Mouse (Mus musculus) MEL (cell line): ENCODE data around the gene 0610030E20Rik. TPM values are rescaled to one million over a fixed set of nuclear protein-coding genes. Genes with fewer than 3 reads are reported as not detected.

ENCODE experiments used
- DNase-seq: peaks from one replicate; pipeline ENCODE4 v3.0.0; 2011; ENCODE audit warnings: low read depth, low spot score
- H3K27ac ChIP-seq: 2 replicates; pipeline ENCODE4 v1.5.1; 2012; ENCODE audit warnings: low read depth, mild to moderate bottlenecking, control low read depth, low read length, moderate library complexity; ENCODE audit not compliant: control insufficient read depth
- H3K27me3 ChIP-seq, 2 experiments: fragments of 150-350 bp in 1 of 2; sonication (generic) in 1 of 2; 2 replicates each; pipeline ENCODE4 v1.6.1; 2012; ENCODE audit warnings: low read length in 2 of 2, mild to moderate bottlenecking in 2 of 2, improper control_type of control experiment in 1 of 2, moderate library complexity in 1 of 2; ENCODE audit not compliant: insufficient read depth in 2 of 2, control insufficient read depth in 1 of 2
- H3K36me3 ChIP-seq, 2 experiments: 2 replicates each; pipeline ENCODE4 v1.6.1; 2012 to 2014; ENCODE audit warnings: low read length in 2 of 2, improper control_type of control experiment in 1 of 2, inconsistent platforms in 1 of 2, mild to moderate bottlenecking in 1 of 2; ENCODE audit not compliant: insufficient read depth in 2 of 2, control insufficient read depth in 1 of 2
- H3K4me1 ChIP-seq, 2 experiments: fragments of 150-350 bp in 1 of 2; sonication (generic) in 1 of 2; 2 replicates each; pipeline ENCODE4 v1.6.1; 2012; ENCODE audit warnings: low read length in 2 of 2, improper control_type of control experiment in 1 of 2, mild to moderate bottlenecking in 1 of 2; ENCODE audit not compliant: insufficient read depth in 2 of 2, control insufficient read depth in 1 of 2
- H3K4me3 ChIP-seq, 2 experiments: fragments of 150-350 bp in 1 of 2; sonication (generic) in 1 of 2; 2 replicates each; pipeline ENCODE4 v1.5.1; 2012; ENCODE audit warnings: low read depth in 2 of 2, low read length in 2 of 2, mild to moderate bottlenecking in 2 of 2, moderate library complexity in 2 of 2, control low read depth in 1 of 2, improper control_type of control experiment in 1 of 2; ENCODE audit not compliant: control insufficient read depth in 1 of 2, insufficient read depth in 1 of 2
- H3K79me2 ChIP-seq: 2 replicates; pipeline ENCODE4 v1.6.1; 2012; ENCODE audit warnings: mild to moderate bottlenecking, low read length, moderate library complexity; ENCODE audit not compliant: control insufficient read depth, poor library complexity, insufficient read depth
- H3K9ac ChIP-seq: 2 replicates; pipeline ENCODE4 v1.6.1; 2012; ENCODE audit warnings: low read depth, mild to moderate bottlenecking, control low read depth, low read length, moderate library complexity; ENCODE audit not compliant: control insufficient read depth, poor library complexity, severe bottlenecking
- H3K9me3 ChIP-seq: fragments of 150-350 bp; sonication (generic); replicated peaks from 2 replicates; pipeline ENCODE4 v1.6.1; 2012; ENCODE audit warnings: mild to moderate bottlenecking, low read length, improper control_type of control experiment, moderate library complexity; ENCODE audit not compliant: insufficient read depth
- BHLHE40 ChIP-seq: IDR thresholded peaks from 2 replicates; pipeline ENCODE4 v1.6.1; 2012; ENCODE audit warnings: low read depth, mild to moderate bottlenecking, inconsistent platforms, low read length, improper control_type of control experiment, borderline replicate concordance
- CHD1 ChIP-seq: IDR thresholded peaks from 2 replicates; pipeline ENCODE4 v1.6.1; 2012; ENCODE audit warnings: low read depth, mild to moderate bottlenecking, inconsistent platforms, low read length, improper control_type of control experiment
- CHD2 ChIP-seq: IDR thresholded peaks from 2 replicates; pipeline ENCODE4 v1.6.1; 2011; ENCODE audit warnings: low read length, improper control_type of control experiment
- CTCF ChIP-seq, 3 experiments: IDR thresholded peaks in 2 of 3; conservative IDR thresholded peaks in 1 of 3; 2 replicates each; pipeline ENCODE4 v1.5.1; 2011 to 2012; ENCODE audit warnings: low read length in 3 of 3, low read depth in 2 of 3, mild to moderate bottlenecking in 2 of 3, improper control_type of control experiment in 1 of 3, inconsistent platforms in 1 of 3, mixed read lengths in 1 of 3, moderate library complexity in 1 of 3; ENCODE audit not compliant: control insufficient read depth in 1 of 3, insufficient read depth in 1 of 3, poor library complexity in 1 of 3, severe bottlenecking in 1 of 3
- ELF1 ChIP-seq: IDR thresholded peaks from 2 replicates; pipeline ENCODE4 v1.6.1; 2014; ENCODE audit warnings: low read depth, mild to moderate bottlenecking, inconsistent platforms, low read length, improper control_type of control experiment, moderate library complexity
- EP300 ChIP-seq, 2 experiments: IDR thresholded peaks; 2 replicates each; pipeline ENCODE4 v1.6.1; 2011; ENCODE audit warnings: improper control_type of control experiment in 2 of 2, low read length in 2 of 2, low read depth in 1 of 2, mild to moderate bottlenecking in 1 of 2
- ETS1 ChIP-seq: IDR thresholded peaks from 2 replicates; pipeline ENCODE4 v1.6.1; 2012; ENCODE audit warnings: low read depth, mild to moderate bottlenecking, inconsistent platforms, low read length, improper control_type of control experiment, moderate library complexity
- GABPA ChIP-seq: IDR thresholded peaks from 2 replicates; pipeline ENCODE4 v1.6.1; 2012; ENCODE audit warnings: low read depth, mild to moderate bottlenecking, inconsistent platforms, low read length, improper control_type of control experiment, moderate library complexity
- GATA1 ChIP-seq: IDR thresholded peaks from 2 replicates; pipeline ENCODE4 v1.6.1; 2011; ENCODE audit warnings: low read depth, low read length, improper control_type of control experiment
- HCFC1 ChIP-seq: IDR thresholded peaks from 2 replicates; pipeline ENCODE4 v1.6.1; 2012; ENCODE audit warnings: low read depth, mild to moderate bottlenecking, inconsistent platforms, low read length, improper control_type of control experiment, moderate library complexity
- JUND ChIP-seq: IDR thresholded peaks from 2 replicates; pipeline ENCODE4 v1.6.1; 2011; ENCODE audit warnings: low read depth, mild to moderate bottlenecking, improper control_type of control experiment, low read length
- KAT2A ChIP-seq: conservative IDR thresholded peaks from 2 replicates; pipeline ENCODE4 v1.6.1; 2012; ENCODE audit warnings: low read depth, low read length, improper control_type of control experiment, inconsistent platforms
- MAFK ChIP-seq: IDR thresholded peaks from 2 replicates; pipeline ENCODE4 v1.6.1; 2011; ENCODE audit warnings: low read depth, mild to moderate bottlenecking, low read length, improper control_type of control experiment, borderline replicate concordance
- MAX ChIP-seq: IDR thresholded peaks from 2 replicates; pipeline ENCODE4 v1.6.1; 2011; ENCODE audit warnings: low read length, improper control_type of control experiment
- MEF2A ChIP-seq: IDR thresholded peaks from 2 replicates; pipeline ENCODE4 v1.6.1; 2014; ENCODE audit warnings: low read depth, mild to moderate bottlenecking, inconsistent platforms, low read length, improper control_type of control experiment; ENCODE audit not compliant: poor library complexity, insufficient replicate concordance, severe bottlenecking; ENCODE audit errors: extremely low read depth
- MXI1 ChIP-seq: IDR thresholded peaks from 2 replicates; pipeline ENCODE4 v1.6.1; 2011; ENCODE audit warnings: mild to moderate bottlenecking, low read depth, low read length, improper control_type of control experiment
- MYB ChIP-seq: IDR thresholded peaks from 2 replicates; pipeline ENCODE4 v1.6.1; 2011; ENCODE audit warnings: mild to moderate bottlenecking, low read depth, low read length, improper control_type of control experiment
- MYC ChIP-seq: IDR thresholded peaks from 2 replicates; pipeline ENCODE4 v1.6.1; 2011; ENCODE audit warnings: low read depth, mild to moderate bottlenecking, low read length, improper control_type of control experiment, moderate library complexity
- POLR2A ChIP-seq, 2 experiments: IDR thresholded peaks; 2 replicates each; pipeline ENCODE4 v1.6.1; 2011 to 2012; ENCODE audit warnings: low read length in 2 of 2, mild to moderate bottlenecking in 2 of 2, control low read depth in 1 of 2, improper control_type of control experiment in 1 of 2, low read depth in 1 of 2, moderate library complexity in 1 of 2; ENCODE audit not compliant: control insufficient read depth in 1 of 2, insufficient read depth in 1 of 2, poor library complexity in 1 of 2
- POLR2AphosphoS2 ChIP-seq: IDR thresholded peaks from 2 replicates; pipeline ENCODE4 v1.6.1; 2011; ENCODE audit warnings: low read length, improper control_type of control experiment
- POLR2AphosphoS5 ChIP-seq: IDR thresholded peaks from 2 replicates; pipeline ENCODE4 v1.6.1; 2012; ENCODE audit warnings: low read depth, borderline replicate concordance, mild to moderate bottlenecking, inconsistent platforms, low read length, moderate library complexity, mixed read lengths
- RAD21 ChIP-seq: IDR thresholded peaks from 2 replicates; pipeline ENCODE4 v1.6.1; 2011; ENCODE audit warnings: mild to moderate bottlenecking, low read depth, low read length, improper control_type of control experiment
- RCOR1 ChIP-seq: IDR thresholded peaks from 2 replicates; pipeline ENCODE4 v1.6.1; 2012; ENCODE audit warnings: low read depth, mild to moderate bottlenecking, inconsistent platforms, low read length, improper control_type of control experiment
- SMC3 ChIP-seq: IDR thresholded peaks from 2 replicates; pipeline ENCODE4 v1.6.1; 2011; ENCODE audit warnings: low read depth, low read length, improper control_type of control experiment
- TAL1 ChIP-seq: IDR thresholded peaks from 2 replicates; pipeline ENCODE4 v1.6.1; 2012; ENCODE audit warnings: mild to moderate bottlenecking, inconsistent platforms, low read length, moderate library complexity, mixed read lengths
- TBP ChIP-seq: IDR thresholded peaks from 2 replicates; pipeline ENCODE4 v1.8.0; 2011; ENCODE audit warnings: low read depth, low read length, improper control_type of control experiment
- USF1 ChIP-seq: IDR thresholded peaks from 2 replicates; pipeline ENCODE4 v1.6.1; 2014; ENCODE audit warnings: low read depth, mild to moderate bottlenecking, inconsistent platforms, low read length, improper control_type of control experiment, moderate library complexity
- USF2 ChIP-seq, 2 experiments: IDR thresholded peaks; 2 replicates each; pipeline ENCODE4 v1.6.1; 2011 to 2012; ENCODE audit warnings: improper control_type of control experiment in 2 of 2, low read length in 2 of 2, borderline replicate concordance in 1 of 2, inconsistent platforms in 1 of 2, low read depth in 1 of 2, mild to moderate bottlenecking in 1 of 2; ENCODE audit not compliant: insufficient read depth in 1 of 2
- ZC3H11A ChIP-seq: IDR thresholded peaks from 2 replicates; pipeline ENCODE4 v1.6.1; 2012; ENCODE audit warnings: low read depth, mild to moderate bottlenecking, inconsistent platforms, low read length, improper control_type of control experiment
- ZKSCAN1 ChIP-seq: IDR thresholded peaks from 2 replicates; pipeline ENCODE4 v1.6.1; 2012; ENCODE audit warnings: low read depth, mild to moderate bottlenecking, inconsistent platforms, low read length, improper control_type of control experiment, moderate library complexity
- polyA plus RNA-seq, 2 experiments: library from polyadenylated mRNA; stranded (reverse) in 1 of 2; unstranded in 1 of 2; fragments of >175 nt in 1 of 2; fragments of >200 nt in 1 of 2; gene quantifications; 2 replicates each; pipeline versions ENCODE4 v1.2.1 to v1.2.4; 2012; ENCODE audit warnings: low replicate concordance in 2 of 2, low read depth in 1 of 2; ENCODE audit not compliant: insufficient read length in 2 of 2, insufficient read depth in 1 of 2, missing spikeins in 1 of 2
- total RNA-seq: library from RNA; depleted of rRNA; stranded (reverse); fragments of 300-350 nt; gene quantifications from 2 replicates; pipeline ENCODE4 v1.2.3, GENCODE M21; 2012

0610030E20Rik gene
- total and polyA plus RNA-seq, 3 experiments: 14.2 to 28.5 TPM; not detected in 1

DNA sequence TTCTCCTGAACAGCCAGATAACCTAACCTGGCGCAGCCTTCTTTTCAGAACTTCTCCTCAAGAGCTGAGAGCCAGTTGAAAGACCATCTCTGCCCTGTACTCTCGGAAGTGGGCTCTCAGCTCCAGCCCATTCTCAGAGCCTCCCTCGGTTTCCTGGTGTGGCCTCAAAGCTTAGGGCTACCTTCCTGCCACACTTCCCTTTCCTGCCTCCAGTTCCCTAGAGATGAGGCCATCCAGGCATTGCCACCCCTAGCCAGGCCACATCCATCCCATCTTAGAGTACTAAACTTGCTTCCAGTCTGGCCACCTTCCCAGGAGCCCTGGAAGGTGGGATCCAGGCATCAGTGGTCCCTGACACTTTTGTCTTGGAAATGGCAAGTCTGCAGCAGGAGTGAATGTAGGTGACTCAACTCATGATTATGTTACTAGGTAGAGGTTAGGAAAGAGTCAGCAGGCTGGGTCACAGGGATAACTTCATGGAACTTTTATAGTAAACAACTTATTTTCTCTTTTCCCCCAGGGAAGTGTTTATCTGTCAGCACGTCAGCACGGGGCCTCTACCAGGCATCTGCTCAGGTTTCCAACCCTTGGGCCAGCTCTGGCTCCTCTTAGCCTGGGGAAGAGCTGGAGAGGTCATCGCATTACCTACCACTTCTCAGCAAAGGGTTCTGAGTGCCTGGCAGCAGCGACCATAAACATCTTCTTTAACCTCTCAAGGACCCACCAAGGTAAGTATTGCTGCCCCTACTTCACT lies 32.4 kb downstream of the 0610030E20Rik start (continued):
- TF ChIP-seq POLR2AphosphoS2 (peak; percentile 69), USF1 (no peak), CTCF (IDR thresholded peaks at IDR 0.05 in 2 of 3, conservative IDR thresholded peaks at IDR 0.05 in 1 of 3; ENCODE audit: control insufficient read depth in 1 of 3, insufficient read depth in 1 of 3, low read depth in 2 of 3, low read length in 3 of 3, poor library complexity in 1 of 3, severe bottlenecking in 1 of 3) (no peak), ZC3H11A (no peak), BHLHE40 (no peak), EP300 (IDR thresholded peaks at IDR 0.05; ENCODE audit: low read depth in 1 of 2, low read length in 2 of 2) (no peak), TBP (0 out of 2 replicates have a peak, but pooled peaks have one; percentile 69), MEF2A (no peak), KAT2A (no peak), CHD1 (0 out of 2 replicates have a peak, but pooled peaks have one; percentile 5), SMC3 (no peak), MXI1 (no peak), GATA1 (no peak), RAD21 (no peak)

DNA sequence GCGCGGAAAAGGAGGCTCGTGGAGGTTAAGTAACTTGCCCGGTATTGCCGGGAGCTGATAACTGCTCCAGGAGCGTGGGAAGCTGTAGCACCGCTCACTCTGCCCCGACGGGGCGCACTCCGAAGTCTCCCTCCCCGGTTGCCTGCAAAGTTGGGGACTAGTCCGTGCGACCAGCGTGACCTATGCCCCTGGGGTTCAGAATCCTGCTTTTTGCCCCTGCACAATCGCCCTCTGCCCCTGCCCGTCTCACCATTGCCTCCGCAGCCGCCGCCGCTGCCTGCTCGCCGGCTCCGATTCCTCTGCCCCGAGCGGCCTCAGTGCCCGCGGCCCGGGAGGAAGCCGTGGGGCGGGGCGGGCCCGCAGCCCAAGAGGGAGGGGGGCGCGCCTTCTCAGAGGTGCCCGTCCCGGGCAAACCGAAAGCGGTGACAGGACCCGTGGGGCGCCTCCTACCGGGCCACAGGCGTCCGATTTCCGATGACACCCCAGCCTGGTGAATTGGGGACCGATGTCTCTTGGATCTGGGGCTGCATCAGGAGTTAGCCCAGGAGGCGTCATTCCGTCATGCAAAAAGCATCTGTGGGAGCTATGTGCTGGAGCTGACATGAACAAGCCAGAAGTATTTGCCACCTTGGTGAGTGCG lies 33.1 kb downstream of the 0610030E20Rik start, which contains the start of gene Vamp5:
Vamp5 (minus strand) TSS at position 338 of the 640 bp plus-strand sequence.
- Histone ChIP-seq H3K9me3 (no peaks in the 10 kb centered on the region), H3K4me3 (peak within 1 kb of the TSS; percentile 82 to 97), H3K79me2 (peaks cover 72% of the 10 kb centered on the region), H3K9ac (peak within 1 kb of the TSS; percentile 83), H3K36me3 (peaks cover 8 to 55% of the 10 kb centered on the region in 2 experiments), H3K4me1 (peaks cover 17 to 47% of the 10 kb centered on the region in 2 experiments), H3K27ac (peak within 1 kb of the TSS; percentile 90), H3K27me3 (no peaks in the 10 kb centered on the region)
- DNase-seq: peak; percentile 86
- TF ChIP-seq EP300 (IDR thresholded peaks at IDR 0.05; ENCODE audit: low read depth in 1 of 2, low read length in 2 of 2): peak in 1 of 2 experiments; percentile 17; a peak in 1 of 4 replicates
- no peak for TF ChIP-seq JUND
- 0 out of 2 replicates have a peak, but pooled peaks have one; percentile 37 for TF ChIP-seq RCOR1
- TF ChIP-seq MYC: no peak
- TF ChIP-seq HCFC1: peak; percentile 38; the same call in 1 of the 2 replicates
- peak; percentile 33; the same call in 1 of the 2 replicates for TF ChIP-seq ETS1
- no peak for TF ChIP-seq ELF1
- peak; percentile 65 for TF ChIP-seq MXI1
- no peak for TF ChIP-seq KAT2A
- TF ChIP-seq ZKSCAN1: no peak
- TF ChIP-seq MAX: no peak
- peak; percentile 64 to 65; a peak in 2 of 4 replicates for TF ChIP-seq POLR2A (IDR thresholded peaks at IDR 0.05; ENCODE audit: control insufficient read depth in 1 of 2, insufficient read depth in 1 of 2, low read depth in 1 of 2, low read length in 2 of 2, poor library complexity in 1 of 2)
- TF ChIP-seq SMC3: peak; percentile 29; the same call in 1 of the 2 replicates
- no peak; the same call in none of the 2 replicates for TF ChIP-seq RAD21
- TF ChIP-seq TBP: 0 out of 2 replicates have a peak, but pooled peaks have one; percentile 30
- no peak for TF ChIP-seq GABPA
- TF ChIP-seq MYB: no peak
- TF ChIP-seq ZC3H11A: no peak
- no peak for TF ChIP-seq MEF2A
- TF ChIP-seq CHD2: no peak
- TF ChIP-seq TAL1: no peak
- no peak for TF ChIP-seq USF2 (IDR thresholded peaks at IDR 0.05; ENCODE audit: borderline replicate concordance in 1 of 2, insufficient read depth in 1 of 2, low read depth in 1 of 2, low read length in 2 of 2)
- no peak for TF ChIP-seq POLR2AphosphoS5
- TF ChIP-seq BHLHE40: no peak
- no peak for TF ChIP-seq GATA1
- no peak for TF ChIP-seq MAFK
